Mouse (Mus musculus): ENCODE data around the gene Amigo1.
A peak's percentile ranks its signal among the peaks of the same experiment; 100 is the strongest.
"Not testable (repeated sequence)": the region's sequence is repeated elsewhere in the genome, so short reads cannot be mapped to it uniquely, and the experiment has no call there.

Gene Amigo1

GRCm38 (mm10) chr3:108209946-108210770 is 24.0 kb downstream of the Amigo1 start:
- peak; percentile 93 to 95 for DNase-seq (ENCODE audit: low spot score in 2 of 2)

- DNase-seq (ENCODE audit: low spot score in 2 of 2): no peak
Measured at GRCm38 (mm10) chr3:108210771-108211139, 24.6 kb downstream of the Amigo1 start, which contains the start of gene Atxn7l2. Gene Atxn7l2 (minus strand): TSS chr3:108210934.

DNA sequence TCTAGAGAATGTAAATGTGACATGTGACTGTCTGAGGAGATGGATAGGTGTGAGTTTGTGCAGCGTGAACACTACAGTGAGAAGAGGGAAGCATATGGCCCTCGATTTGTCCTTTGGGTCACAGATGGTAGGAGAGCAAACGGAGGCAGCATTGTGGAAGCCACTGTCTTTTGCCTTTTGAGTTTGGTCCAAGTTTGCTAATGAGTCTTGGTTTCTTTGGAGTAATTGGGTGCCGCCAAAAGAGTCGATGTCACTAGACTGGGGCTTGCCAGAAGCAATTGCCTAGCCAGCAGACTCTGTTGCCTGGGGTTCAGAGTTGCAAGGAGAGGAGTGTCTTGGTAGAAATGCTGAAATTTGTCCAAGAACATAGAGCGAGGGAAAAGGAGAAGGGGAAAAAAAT is 25.7 kb downstream of the Amigo1 start:
- DNase-seq (ENCODE audit: low spot score in 2 of 2): no peak

DNA sequence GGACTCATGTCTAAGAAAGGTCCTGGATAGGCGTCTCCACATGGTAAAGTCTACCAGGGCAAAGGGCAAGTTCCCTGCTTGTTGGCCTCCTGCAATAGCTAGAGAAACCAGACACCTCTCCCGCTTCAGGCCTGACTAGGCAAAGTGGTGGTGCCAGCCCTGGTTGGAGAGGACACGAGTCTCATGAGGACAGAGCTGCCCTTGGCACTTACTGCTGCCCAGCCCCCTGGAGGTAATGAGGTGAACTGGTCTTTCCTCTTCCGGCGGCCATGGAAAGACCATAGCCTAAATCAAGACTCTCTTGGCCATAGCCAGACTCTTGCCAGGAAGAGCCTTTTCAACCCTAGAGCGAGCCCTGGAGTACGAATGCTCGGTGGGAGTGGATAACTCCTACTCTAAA is 26.3 kb downstream of the Amigo1 start:
- DNase-seq (ENCODE audit: low spot score in 2 of 2): no peak

DNA sequence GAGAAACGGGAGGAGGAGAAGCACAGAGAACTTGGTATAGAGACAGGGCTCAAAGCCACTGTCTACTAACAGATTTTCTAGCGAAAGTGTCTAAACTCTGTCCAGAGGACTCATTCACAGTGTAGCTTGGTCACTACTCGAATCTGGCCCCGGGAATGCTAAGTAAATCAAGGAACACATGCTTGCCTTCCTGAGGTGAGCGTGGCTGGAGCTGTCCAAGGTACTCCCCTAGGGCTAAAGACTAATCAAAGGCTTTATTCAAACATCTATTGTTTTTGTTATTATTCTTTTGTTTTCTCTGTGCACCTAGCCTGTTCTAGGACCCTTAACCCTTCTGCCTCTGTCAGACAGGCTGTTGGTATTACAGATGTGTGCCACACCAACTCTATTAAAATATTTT is 28.6 kb downstream of the Amigo1 start:
- no peak for DNase-seq (ENCODE audit: low spot score in 2 of 2)

DNA sequence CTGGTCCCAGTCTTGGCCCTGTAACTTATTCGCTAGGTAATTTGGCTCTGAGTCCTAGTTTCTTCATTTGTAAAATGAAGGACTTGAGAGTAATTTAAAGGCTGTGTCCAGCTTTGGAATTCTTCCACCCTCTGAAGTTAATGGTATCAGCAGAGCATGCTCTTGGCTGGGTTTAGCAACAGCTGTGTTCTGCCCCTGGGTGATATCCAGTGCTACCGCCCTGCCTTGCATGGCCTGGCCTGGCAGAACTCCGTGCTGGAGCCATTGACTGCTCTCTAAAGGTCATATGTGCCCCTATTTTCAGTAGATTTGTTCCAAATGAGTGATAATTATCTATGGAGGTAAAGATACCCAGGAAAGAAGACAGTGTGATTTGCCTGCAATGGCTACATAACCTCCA is 34.5 kb downstream of the Amigo1 start:
- DNase-seq (ENCODE audit: low spot score in 2 of 2): no peak

GRCm38 (mm10) chr3:108225711-108226557 is 39.8 kb downstream of the Amigo1 start:
- no peak for DNase-seq (ENCODE audit: low spot score in 2 of 2)

- DNase-seq (ENCODE audit: low spot score in 2 of 2): no peak
Measured at GRCm38 (mm10) chr3:108226558-108227350, 40.6 kb downstream of the Amigo1 start, which contains the start of gene Sypl2. Gene Sypl2 (minus strand): TSS chr3:108226648.

DNA sequence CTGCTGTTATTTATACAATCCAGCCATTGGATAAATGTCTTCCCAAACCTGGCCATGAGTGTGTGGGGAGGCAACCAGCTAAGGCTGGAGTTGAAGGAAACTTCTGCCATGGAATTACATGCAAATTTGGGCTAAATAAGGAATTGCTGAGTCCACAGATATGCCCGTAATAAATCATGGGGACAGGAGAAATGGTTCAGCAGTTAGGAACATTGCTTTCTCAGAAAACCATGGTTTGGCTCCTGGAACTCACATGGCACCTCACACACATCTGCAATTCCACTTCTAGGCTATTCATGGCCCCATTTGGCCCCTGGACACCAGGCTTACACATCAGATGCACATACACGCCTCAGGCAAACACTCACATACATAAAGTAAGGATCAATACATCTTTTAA is 41.4 kb downstream of the Amigo1 start:
- DNase-seq (ENCODE audit: low spot score in 2 of 2): no peak

DNA sequence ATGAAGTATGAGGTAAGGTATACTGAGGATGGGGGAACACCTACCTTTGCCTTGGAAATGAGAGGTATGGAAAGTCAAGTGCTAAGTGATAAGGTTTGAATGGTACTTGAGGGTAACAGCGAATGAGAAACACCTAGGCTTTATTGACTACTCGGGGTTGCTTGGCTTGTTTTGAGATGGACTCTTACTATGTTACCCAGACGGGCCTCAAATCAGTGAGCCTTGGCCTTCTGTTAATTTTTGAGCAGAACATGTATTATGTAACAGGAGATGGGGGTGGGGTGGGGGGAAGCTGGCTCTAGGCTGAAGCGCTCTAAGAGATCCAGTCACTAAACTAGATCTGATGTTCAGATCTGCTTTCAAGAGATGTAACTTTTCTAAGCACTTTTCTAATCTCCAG is 45.5 kb downstream of the Amigo1 start:
- DNase-seq (ENCODE audit: low spot score in 2 of 2): no peak

- not testable (repeated sequence) for DNase-seq (ENCODE audit: low spot score in 2 of 2)
Measured at GRCm38 (mm10) chr3:108237474-108238102, 51.5 kb downstream of the Amigo1 start.

GRCm38 (mm10) chr3:108241243-108241839 is 55.2 kb downstream of the Amigo1 start:
- DNase-seq (ENCODE audit: low spot score in 2 of 2): no peak

All from spleen, postnatal 36 days (tissue).